Mouse (Mus musculus): ENCODE measurements at regions not wholly inside any gene's neighbourhood (a gene's known extent, or its start where the extent isn't known, plus 50 kb on each side); places are given as distances from the start of the nearest gene placed in this dataset.
A peak's percentile ranks its signal among the peaks of the same experiment; 100 is the strongest.

DNA sequence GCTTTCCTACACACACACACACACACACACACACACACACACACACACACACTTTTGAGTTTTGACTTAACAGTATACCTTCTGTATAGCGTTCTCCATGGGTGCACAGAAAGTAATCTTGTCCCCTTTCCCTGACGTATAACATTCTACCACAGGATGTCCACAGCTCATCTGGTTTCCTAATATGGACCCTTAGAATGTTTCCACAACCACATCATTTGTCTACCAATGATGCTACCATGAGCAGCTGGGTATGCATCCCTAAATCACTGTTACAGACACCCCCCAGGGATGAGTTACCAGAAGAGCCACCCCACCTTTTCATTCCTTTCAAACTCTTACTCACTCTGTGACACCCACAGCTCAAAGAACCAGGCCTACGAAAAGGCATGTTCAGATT lies 166.8 kb upstream of the Rreb1 start:
- no peak for DNase-seq (ENCODE audit: low spot score in 2 of 2)

DNA sequence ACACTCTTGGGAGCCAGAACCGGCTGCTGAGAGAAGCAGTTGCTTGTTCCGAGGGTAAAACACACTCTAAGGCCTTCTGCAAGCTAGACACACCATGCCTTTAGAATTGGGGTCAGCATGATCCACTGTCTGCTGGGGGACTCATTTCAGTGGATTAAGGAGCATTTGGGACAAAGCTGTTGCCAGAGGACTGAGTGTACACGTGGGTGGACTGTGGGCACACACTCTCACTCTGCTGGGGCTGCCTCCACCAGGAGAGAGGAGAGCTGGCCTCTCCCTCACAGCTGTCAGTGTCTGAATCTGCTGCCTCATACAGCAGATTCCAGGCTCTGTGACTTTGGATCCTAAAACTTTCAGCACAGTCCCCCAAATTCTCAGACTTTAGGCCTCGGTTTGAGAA lies 161.2 kb upstream of the Rreb1 start:
- no peak for DNase-seq (ENCODE audit: low spot score in 2 of 2)

DNA sequence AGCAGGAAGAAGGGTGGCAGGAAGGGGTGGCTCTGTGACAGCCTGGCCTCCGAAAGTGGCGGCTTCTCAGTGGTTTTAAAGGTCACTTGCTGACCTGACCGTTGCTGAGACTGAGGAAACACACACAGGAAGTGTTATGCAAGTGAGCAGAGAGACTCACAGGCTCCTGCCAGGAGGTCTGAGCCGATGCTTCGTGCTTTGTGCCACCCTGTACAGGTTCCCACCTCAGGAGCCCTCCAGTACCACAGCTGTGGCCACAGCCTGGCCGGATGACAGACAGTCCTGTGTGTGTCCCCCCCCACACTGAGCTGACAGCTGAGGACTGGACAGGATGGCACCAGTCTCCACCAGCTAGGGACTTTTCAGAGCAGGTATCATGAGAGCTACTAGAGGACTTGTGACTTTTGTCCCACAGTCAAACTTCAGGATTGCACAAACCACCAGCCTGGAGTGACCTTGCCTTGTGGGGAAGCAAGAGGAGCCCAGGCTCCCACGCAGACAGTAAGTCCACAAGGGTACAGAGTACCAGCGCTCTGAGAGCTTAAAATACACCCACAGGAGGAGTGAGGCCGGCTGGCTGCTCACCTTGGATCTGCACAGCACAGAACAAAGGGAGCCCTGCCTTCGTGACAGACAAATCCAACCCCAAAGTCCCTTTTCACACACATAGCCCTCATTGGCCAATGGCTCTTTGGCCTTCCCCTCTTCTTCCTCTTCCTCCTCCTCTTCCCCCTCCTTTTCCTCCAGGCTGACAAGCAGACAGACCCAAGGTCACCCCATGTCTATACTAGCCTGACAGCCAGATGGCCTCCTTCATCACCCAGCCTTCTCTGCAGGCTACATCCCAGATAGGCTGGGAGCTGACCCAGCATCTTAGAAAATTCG lies 158.1 kb upstream of the Rreb1 start:
- peak in 1 of 2 experiments; percentile 21 for DNase-seq (ENCODE audit: low spot score in 2 of 2)

DNA sequence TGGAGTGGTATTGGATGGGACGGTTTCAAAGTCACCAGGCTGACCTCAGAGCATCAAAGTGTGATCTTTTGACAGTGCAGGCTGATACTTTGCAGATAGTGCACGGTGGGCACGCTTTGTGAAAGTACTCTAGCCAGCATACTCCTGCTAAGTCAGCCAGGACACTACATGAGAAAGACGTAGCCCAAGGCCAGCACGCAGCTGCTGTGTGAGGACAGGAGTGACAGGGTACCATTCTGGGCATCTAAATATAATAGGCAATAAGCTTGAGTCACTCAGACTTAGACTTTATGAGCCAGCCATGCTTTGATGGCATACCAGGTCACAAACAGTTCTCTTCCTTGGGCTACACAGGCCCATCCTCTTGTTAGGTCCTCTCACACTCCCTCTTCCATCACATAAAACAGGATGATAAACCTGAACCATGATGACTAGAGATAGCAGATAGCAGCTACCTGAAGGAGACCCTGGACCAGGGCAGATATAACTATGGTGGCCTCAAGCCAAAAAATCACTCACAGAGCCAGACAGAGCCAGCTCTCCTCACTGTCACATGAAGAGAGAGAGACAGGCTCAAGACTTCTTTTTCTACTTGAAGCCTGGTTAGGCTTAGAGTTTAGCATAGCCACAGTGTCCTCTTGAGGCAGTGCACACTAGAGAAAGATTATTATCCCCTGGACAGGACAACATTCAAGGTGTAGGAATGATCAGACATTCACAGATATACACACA lies 156.7 kb upstream of the Rreb1 start:
- no peak for DNase-seq (ENCODE audit: low spot score in 2 of 2)

DNA sequence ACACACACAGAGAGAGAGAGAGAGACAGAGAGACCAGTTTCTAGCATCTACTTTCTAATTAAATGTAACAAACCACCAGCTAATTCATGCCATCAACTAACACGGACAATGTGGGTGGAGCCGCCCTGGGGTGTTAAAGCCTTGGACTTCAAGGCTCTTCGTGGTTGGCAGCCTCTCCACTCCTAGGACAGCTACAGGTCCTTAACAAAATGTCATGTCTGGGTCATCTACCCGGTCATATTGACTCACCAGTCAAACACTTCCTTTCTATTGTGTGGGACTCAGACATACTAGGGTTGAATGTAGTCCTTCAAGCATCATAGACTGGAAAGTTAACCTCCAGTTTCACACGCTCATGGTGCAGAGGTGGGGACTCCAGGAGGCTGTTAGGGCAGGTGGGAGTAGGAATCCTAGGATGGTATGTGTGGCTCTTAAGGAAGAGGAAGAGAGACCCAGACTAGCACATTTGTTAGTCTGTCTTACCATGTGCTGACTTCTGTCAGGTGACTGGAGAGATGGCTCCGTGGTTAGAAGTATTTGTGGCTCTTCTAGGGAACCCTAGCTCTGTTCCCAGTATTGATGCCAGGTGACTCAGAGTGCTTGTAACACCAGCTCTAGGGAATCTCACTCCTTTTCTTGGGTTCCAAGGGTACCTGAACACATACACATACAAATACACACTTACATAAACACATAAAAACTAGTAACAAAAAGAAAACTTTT lies 155.7 kb upstream of the Rreb1 start:
- no peak for DNase-seq (ENCODE audit: low spot score in 2 of 2)

DNA sequence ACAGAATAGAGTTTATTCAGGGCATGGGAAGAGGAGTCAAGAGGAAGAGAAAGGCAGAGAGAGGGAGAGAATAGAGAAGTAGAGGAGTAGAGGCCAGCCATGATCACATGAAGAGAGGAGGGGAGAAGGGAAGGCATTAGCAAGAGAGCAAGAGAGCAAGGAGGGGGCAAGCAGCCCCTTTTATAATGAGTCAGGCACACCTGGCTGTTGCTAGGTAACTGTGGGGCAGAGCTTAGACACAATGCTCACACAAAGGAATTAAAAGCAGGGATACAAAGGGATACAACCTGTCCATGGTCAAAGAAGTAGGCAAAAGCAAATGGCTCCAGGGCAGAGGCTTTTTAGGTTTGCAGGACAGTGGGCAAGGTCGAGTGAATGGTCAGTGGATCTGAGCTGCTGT lies 153.5 kb upstream of the Rreb1 start:
- no peak for DNase-seq (ENCODE audit: low spot score in 2 of 2)

DNA sequence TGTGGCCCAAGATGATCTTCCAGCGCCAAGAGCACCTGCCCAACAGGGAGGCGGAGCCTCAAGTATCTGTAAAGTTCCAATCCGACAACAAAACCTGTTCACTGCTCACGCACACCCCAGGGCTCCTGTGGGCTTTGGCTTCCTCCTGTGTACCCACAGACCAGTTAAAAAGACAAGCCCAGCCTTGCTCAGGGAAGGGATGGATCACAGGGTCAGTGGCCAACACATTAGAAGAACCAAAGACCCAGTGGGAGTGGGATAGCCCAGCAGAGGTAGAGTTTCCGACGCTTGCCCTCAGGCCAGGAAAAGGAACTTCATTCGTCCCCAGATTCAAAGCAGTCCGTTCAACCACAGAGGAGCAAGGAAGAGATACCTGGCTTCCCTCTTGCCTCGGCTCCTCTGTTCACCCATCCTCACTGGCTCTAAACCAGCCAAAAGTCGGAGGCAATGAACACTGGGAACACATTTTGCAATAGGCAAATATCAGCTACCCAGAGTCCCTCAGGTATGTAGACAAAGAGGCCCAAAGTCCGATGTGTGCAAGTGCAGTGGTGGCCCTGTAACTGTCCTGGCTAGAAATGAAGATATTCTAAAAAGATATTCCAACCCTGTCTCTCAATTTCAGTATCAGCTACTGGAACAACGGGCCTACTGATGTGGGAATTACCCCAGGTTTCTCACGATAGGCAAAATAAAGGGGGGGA lies 152.5 kb upstream of the Rreb1 start:
- no peak for DNase-seq (ENCODE audit: low spot score in 2 of 2)

DNA sequence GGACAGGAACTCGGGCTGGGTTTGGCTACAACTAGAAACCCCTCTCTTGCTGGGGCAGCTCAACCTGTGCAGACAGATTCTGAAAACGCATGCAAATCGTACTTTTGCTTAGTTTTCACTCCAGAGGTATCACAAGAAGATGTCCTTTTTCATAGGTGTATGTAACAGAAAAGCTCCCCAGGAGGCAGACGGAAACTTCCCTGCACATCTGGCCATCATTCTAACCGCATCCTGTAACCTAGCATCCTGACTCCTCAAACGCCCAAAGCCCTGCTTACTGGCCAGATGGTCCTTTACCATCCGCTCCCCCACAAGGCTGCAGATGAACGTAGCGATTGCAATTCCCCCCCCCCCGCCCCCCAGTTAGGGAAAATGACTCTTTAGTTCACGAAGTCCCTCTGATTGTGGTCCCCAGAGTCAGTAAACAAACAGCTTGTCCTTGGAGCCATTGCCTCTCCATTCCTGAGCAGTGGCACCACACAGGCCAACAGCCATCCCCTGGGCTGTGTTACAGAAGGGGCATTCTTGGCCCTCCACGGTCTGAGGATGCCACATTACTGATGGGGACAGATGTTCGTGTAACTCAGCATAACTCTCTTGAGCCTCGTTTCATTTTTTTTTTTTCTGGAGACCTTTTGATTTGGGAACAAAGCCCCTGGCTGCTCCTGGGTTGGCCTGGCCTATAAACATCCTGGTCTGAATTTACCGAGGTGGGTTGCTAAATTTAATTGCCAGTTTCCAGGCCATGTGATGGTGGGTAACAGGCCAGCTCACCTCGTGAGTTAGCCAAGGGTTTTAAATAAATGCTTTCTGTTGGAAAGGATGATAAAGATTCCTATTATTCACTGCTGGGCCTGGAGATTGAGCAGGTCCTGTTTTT lies 149.6 kb upstream of the Rreb1 start:
- no peak for DNase-seq (ENCODE audit: low spot score in 2 of 2)

DNA sequence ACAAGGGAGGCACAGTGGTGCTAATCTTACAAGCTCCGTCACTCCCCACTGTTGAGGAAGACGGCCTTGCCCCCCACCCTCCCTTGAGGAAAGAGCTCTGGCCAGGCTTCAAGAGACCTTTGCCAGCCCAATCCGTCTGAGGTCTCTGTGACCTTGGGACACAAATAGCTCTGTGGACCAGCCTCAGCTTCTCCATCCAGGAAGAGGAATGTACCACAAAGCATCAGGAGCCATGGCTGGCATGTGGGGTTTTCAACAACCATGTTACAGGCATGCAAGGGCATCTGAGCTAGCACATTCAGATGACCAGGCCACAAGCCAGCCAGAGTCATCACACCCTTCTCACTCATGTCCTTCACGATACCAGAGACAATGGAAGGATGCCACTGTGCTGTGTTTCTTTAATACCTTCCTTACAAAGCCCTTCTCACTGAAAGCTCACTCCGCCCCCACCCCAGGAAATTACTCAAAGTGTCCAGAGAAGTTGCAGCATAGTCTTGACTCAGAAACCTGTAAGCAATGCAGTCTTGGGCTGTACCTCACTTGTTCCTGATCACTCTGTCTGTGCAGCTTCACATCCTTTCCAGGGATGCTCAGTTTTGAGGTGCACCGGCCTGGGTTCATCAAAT lies 148.8 kb upstream of the Rreb1 start:
- DNase-seq (ENCODE audit: low spot score in 2 of 2), result no peak

DNA sequence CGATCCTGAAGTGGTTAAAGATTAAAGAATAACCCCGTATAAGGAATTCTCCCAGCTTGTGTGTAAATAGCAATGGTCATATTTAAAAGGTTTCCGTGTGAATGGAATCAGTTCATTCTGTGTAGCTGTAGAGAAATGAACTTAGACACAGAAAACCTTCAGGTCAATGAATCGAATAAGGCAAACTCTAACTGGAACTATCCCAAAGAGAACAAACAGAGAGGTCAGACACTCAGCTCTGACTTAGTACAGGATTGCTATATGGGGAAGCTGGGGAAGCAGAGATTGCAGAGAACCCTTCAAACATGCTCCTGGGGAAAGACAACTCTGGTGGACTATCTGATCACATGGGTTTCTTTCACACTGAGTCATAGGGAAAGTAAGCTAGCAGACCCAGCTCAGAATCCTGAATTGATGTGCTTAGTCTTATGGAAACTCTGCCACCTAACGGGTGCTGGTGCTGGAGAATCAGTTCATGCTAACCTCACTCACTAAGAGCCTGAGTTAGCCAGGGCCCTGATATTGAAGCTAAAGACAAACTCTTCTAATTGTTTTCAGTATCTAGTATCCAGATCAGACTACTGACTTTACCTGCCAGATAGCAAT lies 145.3 kb upstream of the Rreb1 start:
- DNase-seq (ENCODE audit: low spot score in 2 of 2), result no peak

DNA sequence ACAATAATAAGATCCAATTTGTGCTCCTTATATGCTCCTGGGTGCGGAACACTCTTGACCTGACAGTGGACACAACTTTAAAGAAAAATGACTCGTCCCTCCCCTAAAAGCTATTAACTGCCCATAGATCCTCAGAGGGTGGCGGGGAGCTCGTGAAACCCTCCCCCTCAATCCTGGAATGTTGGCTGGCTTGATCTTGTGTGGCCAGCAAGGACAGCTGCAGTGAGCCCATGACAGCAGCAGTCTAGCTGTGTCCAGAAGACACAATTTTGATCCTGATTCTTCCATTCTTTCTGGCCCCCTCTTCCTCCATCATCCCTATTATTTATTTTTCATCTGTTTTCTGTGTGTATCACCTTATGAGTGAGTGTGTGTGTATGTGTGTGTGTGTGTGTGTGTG lies 141.8 kb upstream of the Rreb1 start:
- DNase-seq (ENCODE audit: low spot score in 2 of 2), result no peak

DNA sequence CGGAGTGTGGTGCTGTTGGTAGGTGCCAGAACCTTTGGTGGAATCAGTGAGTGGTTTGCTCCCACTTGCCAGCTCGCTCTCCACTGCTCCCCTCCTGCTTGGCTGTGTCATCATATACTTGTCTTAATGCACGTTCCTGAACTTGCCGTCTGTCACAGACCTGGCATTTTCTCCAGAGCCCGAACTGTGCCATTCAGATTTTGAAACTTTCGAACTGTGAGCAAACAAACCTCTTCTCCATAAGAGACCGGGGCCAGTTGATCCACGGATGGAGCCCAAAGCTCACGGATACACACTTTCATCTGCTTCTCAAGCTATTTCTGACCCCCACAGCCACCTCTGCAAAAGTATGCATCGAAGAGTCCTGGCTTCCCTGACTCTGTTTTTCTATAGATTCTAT lies 141.0 kb upstream of the Rreb1 start:
- no peak for DNase-seq (ENCODE audit: low spot score in 2 of 2)

DNA sequence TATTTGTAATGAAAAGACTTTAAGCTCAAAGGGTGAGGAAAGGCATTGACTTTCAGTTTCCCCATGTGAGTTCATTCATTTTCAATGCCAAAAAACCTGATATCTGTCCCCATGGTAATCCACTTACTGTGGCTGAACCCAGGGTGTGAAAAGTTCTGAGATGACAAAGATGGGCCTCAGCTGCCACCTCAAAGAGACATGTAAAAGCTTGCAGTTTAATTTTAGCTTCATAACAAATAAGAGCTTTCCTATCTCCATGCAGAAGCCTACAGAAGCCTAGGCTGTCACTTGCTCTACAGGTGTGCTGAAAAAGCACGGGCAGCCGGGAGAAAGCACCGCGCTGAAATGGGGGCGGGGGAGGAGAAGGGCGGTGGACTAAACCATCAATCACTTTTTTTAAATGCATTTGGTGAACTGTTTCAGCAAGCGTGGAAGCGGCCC lies 140.1 kb upstream of the Rreb1 start:
- DNase-seq (ENCODE audit: low spot score in 2 of 2), result no peak

DNA sequence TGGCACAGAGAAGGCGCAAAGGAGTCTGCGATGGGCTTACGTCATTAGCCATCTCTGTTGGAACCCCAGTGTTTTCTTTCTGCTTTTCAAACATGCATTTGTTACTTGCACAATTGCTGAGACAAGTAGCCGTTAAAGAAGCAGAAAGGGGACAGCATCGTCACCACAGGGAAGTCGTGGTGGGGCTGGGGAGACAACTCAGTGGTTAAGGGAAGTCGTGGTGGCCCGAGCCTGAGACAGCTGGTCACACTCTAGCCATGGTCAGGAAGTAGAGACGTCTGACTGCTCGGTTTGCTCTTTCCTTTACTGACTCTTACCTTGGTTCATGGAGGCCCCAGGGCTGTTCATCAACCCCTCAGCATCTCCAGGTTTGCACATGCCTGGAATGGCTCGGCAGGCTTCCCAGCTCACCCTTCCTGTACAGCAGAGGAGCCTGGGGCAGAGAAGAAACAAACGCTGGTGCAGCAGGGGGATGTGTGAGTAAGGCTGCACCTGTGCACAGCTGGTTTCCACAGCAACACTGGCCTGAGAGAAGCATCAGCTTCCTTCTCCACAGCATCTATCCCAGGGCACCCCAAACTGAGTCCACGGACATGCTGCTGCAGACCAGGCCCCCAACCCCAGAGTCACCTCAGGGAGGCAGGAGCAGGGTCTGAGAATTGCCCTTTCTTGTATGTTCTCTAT lies 135.6 kb upstream of the Rreb1 start:
- no peak for DNase-seq (ENCODE audit: low spot score in 2 of 2)

DNA sequence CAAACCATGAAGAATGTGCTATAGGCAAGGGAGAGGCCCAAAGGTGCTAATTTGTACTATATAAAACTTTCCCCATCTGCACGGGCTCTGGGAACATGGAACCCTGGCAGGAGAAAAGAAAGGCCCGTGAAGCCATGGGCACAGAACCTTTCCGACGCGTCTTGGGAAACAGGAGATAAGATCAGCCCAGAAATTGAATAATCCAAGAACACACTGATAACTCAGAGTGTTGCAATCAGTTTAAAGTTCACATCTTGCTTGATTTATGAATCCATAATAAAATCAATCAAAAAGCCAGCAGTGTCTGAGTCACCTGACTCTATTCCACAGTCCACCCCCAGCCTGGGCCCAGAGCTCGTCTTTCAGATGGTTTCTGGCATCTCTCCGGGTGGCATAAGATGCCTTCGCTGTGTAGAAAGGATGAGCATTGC lies 133.4 kb upstream of the Rreb1 start:
- DNase-seq (ENCODE audit: low spot score in 2 of 2), result no peak

DNA sequence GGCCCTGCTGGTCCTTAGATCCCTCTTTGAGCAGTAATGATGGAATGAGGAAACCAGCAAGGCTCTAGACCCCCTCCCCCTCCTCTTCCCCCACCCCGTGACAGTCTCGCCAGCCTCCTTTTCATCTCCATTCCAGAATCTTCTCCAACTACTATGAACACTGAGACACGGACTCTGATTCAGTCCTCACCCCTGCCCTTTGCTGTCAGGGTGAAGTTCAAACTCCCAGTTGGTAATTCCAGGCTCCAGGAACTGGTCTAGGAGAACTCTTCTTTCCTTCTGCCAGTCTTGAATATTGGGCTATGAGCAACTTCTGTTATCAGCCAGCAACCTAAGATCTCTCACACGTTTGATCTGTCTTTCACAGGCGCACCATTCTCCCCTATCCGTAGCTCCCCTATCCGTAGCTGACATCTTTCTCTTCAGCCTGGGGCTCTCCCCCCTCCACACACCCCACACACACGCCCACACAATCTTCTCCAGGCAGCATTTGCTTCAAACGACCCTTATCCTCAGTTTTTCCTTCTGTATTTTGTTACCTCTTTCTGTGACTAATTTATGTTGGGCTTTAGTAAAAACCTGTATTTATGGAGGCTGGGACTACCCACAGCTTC lies 128.6 kb upstream of the Rreb1 start:
- DNase-seq (ENCODE audit: low spot score in 2 of 2), result no peak

DNA sequence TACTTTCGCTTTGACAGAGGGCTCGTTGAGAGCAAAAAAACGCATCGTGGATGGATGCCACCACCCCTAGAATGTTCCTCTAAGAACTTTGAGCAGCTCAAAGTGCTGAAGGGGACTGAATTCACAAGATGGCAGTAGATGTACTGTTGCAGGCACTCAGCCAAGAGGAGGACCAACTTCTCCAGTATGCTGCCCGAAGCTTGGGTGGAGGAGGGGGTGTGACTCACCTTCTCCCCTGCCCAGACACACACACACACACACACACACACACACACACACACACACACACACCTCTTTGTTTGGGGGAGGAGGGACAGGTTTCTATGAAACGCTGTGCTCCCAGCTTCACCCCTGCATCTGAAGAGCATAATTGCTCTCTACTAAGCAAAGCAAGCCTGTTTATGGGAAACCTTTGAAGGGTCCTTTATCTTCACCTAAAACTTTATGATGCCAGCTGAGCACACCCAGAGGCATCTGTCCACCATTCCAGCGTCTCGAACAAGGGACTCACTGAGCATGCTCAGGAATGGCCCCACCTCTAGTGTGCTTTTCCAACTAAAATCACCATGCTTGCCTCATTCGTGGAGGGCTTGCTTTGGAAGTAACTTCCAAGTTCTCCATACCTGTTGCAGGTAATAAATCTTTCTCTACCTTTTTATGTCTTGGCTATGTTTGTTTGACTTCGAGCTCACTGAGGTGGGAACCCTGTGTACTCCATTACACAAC lies 126.8 kb upstream of the Rreb1 start:
- DNase-seq (ENCODE audit: low spot score in 2 of 2), result no peak

DNA sequence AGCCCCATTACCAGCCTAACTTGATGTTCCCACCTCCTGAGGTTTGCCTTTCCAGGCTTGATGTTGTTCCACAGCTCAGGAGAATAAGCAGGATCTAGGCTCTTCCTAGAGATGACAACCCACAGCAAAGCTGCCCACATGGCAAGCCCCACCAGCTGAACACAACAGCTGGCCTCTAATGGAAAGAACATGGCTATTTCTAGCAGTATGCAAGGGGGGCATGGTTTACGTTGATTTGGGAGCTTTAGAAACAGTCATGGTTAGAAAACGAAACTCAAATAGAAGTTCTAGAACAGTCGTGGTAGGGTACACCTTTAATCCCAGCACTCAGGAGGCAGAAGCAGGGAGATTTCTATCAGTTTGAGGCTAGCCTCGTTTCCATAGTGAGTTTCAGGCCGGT lies 123.5 kb upstream of the Rreb1 start:
- no peak for DNase-seq (ENCODE audit: low spot score in 2 of 2)
